Mouse (Mus musculus): ENCODE measurements around the gene Ogg1. TPM values are rescaled to one million over a fixed set of nuclear protein-coding genes. Genes with fewer than 3 reads are reported as not detected.

Gene Ogg1
- total RNA-seq (2021): 1 to 10 TPM; 8.1 to 8.2 TPM
- long read RNA-seq, experiment 1, transcript Ogg1-201 (7 exons, 1,549 nt): major isoform, 7 of 13 reads
- long read RNA-seq, experiment 1, partial matches to known transcripts: 1 of 13 reads
- long read RNA-seq, experiment 1, other reads (novel, unspliced or antisense): 3 of 13 reads
- long read RNA-seq, experiment 2, transcript Ogg1-201 (7 exons, 1,549 nt): major isoform, 8 of 15 reads
- long read RNA-seq, experiment 2, partial matches to known transcripts: 0 of 15 reads
- long read RNA-seq, experiment 2, other reads (novel, unspliced or antisense): 3 of 15 reads

- peak; percentile 97 for DNase-seq
Observed at GRCm38 (mm10) chr6:113326533-113327315, at the start of gene Ogg1. TSS of gene Ogg1 (plus strand) at chr6:113326972.

DNA sequence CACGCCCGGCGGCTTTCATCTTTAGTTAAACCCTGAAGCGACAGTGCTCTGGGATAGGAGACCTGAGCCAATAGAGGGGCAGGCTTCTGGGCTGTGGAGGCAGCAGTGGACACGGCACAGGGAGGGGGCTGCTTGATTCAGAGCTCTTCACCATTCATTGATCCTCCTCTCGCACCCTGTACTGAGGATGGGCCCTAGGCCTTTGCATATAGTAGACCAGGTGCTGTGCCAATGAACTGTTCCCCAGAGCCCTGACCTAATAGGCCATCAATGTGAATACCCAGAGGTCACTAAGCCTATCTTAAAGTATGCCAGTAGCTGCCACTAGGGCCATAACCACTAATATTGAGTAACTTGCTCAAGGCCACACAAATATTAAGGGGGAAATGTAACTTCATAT, 45.1 kb upstream of the Ogg1 start:
- no peak for DNase-seq

DNA sequence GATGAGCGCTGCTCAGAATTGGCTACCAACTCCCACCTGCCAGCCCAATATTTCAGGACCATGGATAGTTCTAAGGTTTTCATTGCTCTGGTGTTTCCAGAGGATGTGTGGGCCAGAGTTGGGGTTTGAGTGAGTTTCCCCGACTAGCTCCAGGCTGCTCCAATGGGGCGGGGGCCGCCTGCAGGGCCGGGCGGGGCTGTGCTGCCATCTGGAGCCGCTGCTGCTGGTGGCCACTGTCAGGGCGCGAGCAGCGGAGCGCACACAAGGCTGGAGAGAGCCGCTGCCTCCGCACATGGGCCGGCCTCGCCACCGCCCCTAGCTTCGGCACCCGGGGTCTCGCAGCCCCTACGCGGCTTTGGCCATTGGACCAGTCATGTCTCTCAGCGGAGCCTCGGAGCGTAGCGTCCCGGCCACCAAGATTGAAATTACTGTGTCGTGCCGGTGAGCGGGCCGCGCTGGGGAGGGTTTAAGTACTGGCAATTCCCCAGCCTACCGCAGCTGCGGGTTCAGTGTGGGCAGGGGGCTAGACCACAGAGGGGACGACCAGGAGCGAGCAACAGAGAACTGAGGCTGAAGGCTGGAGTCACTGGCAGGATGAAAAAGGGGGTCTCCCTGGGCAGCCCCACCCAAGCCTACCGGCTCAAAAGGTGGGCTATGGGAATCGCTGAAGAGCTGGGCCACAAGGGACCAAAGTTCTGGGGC, 44.5 kb upstream of the Ogg1 start, which contains the start of gene Cpne9:
Cpne9 (plus strand) TSS at position 207 of the 702 bp plus-strand sequence.
- DNase-seq: no peak

DNA sequence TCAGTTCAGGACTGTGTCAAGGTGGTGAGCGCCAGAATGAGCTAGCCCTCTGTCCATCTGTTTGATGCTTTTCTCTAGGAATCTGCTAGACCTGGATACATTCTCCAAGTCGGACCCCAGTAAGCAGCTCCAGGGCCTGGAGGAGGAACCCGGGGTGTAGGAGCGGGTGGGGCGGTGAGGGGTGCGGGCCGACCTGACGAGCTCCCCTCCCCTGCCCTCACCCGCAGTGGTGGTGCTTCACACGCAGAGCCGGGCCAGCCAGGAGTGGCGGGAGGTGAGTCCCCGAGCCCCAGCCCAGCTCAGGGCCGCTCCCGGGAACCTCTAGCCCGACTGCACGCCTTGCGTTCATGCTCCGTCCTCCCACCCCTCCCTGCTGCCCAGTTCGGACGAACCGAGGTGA, 43.8 kb upstream of the Ogg1 start:
- DNase-seq: no peak

DNA sequence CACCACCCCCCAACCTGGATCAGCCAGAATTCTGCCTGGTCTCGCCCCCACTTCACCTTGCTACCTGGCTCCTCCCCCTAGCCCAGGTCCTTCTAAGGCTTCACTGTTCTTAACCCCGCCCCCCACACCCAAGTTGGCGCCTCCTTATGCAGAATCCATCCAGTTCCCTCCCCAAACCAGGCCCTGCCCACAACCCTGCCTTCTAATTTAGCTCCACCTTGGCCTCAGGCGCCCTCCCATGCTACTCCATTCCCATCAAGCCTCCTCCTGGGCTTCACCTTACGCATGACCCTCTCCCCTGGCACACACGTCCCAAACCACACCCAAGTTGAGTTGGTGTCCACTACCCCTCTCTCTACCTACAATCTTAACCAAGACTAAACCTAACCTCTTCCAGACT, 43.3 kb upstream of the Ogg1 start:
- DNase-seq: no peak

DNA sequence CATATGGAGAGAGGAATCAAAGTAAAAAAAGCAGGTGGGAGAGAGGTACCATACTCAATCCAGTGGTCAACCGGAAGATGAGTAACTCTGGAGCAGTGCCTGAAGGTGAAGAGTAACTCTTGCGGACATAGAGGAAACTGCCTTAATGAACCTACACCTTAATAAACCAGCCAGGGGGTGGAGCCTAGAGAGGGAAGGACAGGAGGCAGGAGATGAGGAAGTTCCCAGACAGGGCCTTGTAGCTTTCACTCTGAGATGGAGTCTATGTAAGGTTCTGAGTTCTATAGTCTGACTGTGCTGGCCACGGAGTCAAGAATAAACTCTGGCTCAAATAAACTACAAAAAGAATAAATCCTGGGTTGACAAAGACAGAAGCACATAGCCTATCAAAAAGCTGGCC, 41.8 kb upstream of the Ogg1 start:
- DNase-seq: no peak

DNA sequence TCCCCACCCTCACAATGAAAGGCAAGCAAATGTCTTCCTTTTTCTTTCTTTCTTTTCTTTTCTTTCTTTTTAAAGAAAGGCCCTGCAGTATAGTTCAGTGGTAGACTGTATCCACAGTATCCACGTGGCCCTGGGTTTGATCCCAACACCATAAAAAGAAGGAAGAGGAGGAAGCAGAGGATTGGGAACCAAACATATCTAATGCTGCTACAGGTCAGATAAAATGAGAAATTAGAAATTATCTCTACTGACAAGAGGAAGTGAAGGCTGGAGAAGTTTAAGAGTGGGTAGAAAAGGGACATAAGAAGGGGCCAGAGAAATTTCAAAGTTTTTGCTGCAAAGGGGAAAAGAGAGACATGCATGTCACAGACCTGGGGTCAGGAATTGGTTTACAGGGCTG, 40.5 kb upstream of the Ogg1 start:
- DNase-seq: no peak

DNA sequence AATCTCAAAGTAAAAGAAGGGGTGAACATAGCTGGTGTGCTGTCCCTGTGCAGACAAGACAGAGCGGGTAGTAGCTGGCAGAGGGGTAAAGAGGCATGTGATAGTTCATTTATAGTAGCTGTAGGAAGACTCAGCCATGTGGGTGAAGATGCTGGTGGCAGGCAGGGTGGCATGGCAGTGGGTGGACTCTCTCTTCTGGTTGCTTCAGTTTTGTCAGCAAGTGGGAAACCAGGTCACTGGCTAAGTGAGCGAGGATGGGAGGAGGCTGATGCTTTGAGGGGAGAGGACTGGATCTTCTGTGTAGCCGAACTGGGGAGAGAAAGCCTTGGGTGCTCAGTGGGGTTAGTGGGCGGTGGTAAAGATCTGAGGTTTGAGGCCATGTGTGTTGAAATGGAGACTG, 39.5 kb upstream of the Ogg1 start:
- DNase-seq: no peak

- DNase-seq: no peak
Observed at GRCm38 (mm10) chr6:113289346-113289745, 37.4 kb upstream of the Ogg1 start.

GRCm38 (mm10) chr6:113290346-113290745, 36.4 kb upstream of the Ogg1 start:
- no peak for DNase-seq

DNA sequence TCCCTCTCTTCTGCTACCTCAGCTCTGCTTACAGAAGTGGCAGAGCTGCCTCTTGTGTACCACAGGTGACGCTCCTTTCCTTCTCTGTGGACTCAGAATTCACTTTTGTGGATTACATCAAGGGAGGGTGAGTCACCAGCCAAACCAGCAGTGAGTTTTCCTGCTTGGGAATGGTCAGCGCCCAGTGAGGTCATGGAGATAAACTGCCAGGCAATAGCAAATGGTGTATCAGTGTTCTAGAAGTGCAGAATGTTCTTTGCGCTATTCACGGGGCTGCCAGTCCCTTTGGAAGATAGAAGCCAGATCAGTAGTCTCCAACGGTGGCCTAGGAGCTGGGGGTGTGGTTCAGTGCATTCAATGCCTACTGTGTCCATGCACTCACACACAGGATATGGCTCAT, 33.8 kb upstream of the Ogg1 start:
- DNase-seq: no peak

GRCm38 (mm10) chr6:113296046-113296445, 30.7 kb upstream of the Ogg1 start:
- DNase-seq: no peak

- no peak for DNase-seq
Observed at GRCm38 (mm10) chr6:113296639-113297038, 30.1 kb upstream of the Ogg1 start.

DNA sequence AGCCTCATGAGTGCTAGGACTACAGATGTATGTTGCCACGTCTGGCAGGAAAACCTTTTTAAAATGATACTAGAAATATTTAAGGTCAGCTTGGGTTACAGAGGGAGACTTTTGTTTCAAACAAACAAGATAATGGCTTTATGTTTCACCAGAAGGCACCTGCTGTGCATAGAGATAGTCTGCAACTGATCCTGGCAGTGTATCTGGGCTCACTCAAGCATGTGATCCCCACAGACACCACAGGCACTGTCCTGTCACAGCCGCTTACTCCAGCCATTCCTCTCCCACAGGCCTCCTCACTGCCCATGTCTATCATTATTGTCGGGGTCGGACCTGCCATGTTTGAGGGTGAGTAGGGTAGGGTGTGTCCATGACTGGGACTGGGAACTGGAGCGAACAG, 25.4 kb upstream of the Ogg1 start:
- no peak for DNase-seq

- DNase-seq: no peak
Observed at GRCm38 (mm10) chr6:113302258-113302657, 24.5 kb upstream of the Ogg1 start.

- peak; percentile 98 for DNase-seq
Observed at GRCm38 (mm10) chr6:113306322-113306985, 20.3 kb upstream of the Ogg1 start.

- DNase-seq: no peak
Observed at GRCm38 (mm10) chr6:113306986-113307349, 19.8 kb upstream of the Ogg1 start, which contains the start of gene Brpf1. TSS of gene Brpf1 (plus strand) at chr6:113307137.

- peak; percentile 41 for DNase-seq
Observed at GRCm38 (mm10) chr6:113307481-113308121, 19.2 kb upstream of the Ogg1 start.

- DNase-seq: no peak
Observed at GRCm38 (mm10) chr6:113308141-113308540, 18.6 kb upstream of the Ogg1 start.

GRCm38 (mm10) chr6:113315972-113316371, 10.8 kb upstream of the Ogg1 start:
- DNase-seq: no peak

DNA sequence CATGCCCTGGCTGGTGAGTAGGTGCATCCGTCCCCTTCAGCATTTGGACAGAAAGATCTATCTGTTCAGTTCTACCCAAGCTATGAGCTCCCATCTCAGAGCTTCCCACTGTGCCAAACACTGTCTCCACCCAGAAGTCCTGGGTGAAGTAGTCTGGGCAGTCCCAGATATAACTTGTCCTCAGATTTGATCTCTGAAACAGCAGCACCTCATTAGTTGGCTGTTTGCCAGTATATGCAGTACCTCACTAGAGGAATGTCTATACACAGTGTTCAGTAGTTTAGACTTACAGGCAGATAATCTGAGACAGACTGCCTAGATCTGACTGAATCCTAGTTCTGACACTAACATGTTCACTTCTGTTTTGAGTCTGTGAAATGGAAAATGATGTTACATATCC, 2.6 kb downstream of the Ogg1 start:
- DNase-seq: no peak

- no peak for DNase-seq
Observed at GRCm38 (mm10) chr6:113330547-113330946, 3.8 kb downstream of the Ogg1 start.
